Mouse (Mus musculus) heart, embryonic 14.5 days (tissue): ENCODE results near the gene Fhdc1. TPM values are rescaled to one million over a fixed set of nuclear protein-coding genes. Genes with fewer than 3 reads are reported as not detected.

Experiments used
- ATAC-seq: fragments of 200-750 bp; cut with Nextera tagmentation; 2 replicates; pipeline ENCODE4 v1.8.0; 2017; ENCODE audit warnings: low read depth, moderate TSS enrichment; ENCODE audit not compliant: insufficient number of reproducible peaks, insufficient read depth, low FRiP score
- H3K27ac ChIP-seq, 2 experiments: fragments of 200-500 bp in 1 of 2; fragments of 300-500 bp in 1 of 2; sonication (generic) in 1 of 2; replicated peaks in 1 of 2; 2 replicates each; pipeline ENCODE4 v1.5.1; 2012 to 2014; ENCODE audit warnings: low read depth in 2 of 2, low read length in 2 of 2, control low read depth in 1 of 2, mild to moderate bottlenecking in 1 of 2, mixed read lengths in 1 of 2; ENCODE audit not compliant: control insufficient read depth in 1 of 2, insufficient read depth in 1 of 2
- H3K27me3 ChIP-seq: fragments of 300-500 bp; sonication (generic); 2 replicates; pipeline ENCODE4 v1.6.1; 2014; ENCODE audit warnings: mild to moderate bottlenecking, low read length, control low read depth; ENCODE audit not compliant: control insufficient read depth, insufficient read depth
- H3K36me3 ChIP-seq: fragments of 300-500 bp; sonication (generic); 2 replicates; pipeline ENCODE4 v1.6.1; 2014; ENCODE audit warnings: mild to moderate bottlenecking, control low read depth, low read length, mixed read lengths; ENCODE audit not compliant: control insufficient read depth, insufficient read depth
- H3K4me1 ChIP-seq, 2 experiments: fragments of 200-500 bp in 1 of 2; fragments of 300-500 bp in 1 of 2; sonication (generic) in 1 of 2; 2 replicates each; pipeline ENCODE4 v1.6.1; 2012 to 2014; ENCODE audit warnings: low read length in 2 of 2, control low read depth in 1 of 2, mixed read lengths in 1 of 2; ENCODE audit not compliant: control insufficient read depth in 2 of 2, insufficient read depth in 2 of 2
- H3K4me2 ChIP-seq: fragments of 300-500 bp; sonication (generic); 2 replicates; pipeline ENCODE4 v1.6.1; 2014; ENCODE audit warnings: mild to moderate bottlenecking, low read length
- H3K4me3 ChIP-seq, 2 experiments: fragments of 200-500 bp in 1 of 2; fragments of 300-500 bp in 1 of 2; sonication (generic) in 1 of 2; 2 replicates each; pipeline ENCODE4 v1.5.1; 2012 to 2014; ENCODE audit warnings: low read length in 2 of 2, mild to moderate bottlenecking in 2 of 2, control low read depth in 1 of 2, low read depth in 1 of 2, moderate library complexity in 1 of 2; ENCODE audit not compliant: control insufficient read depth in 1 of 2, insufficient read depth in 1 of 2
- H3K9ac ChIP-seq: fragments of 300-500 bp; sonication (generic); 2 replicates; pipeline ENCODE4 v1.6.1; 2014; ENCODE audit warnings: mild to moderate bottlenecking, low read length
- H3K9me3 ChIP-seq: fragments of 300-500 bp; sonication (generic); 2 replicates; pipeline ENCODE4 v1.6.1; 2016; ENCODE audit warnings: low read length, control low read depth; ENCODE audit not compliant: control insufficient read depth
- WGBS: fragments of 180-500 bp; shearing (Covaris S2); extraction: QIAGEN DNeasy Blood & Tissue Kit; methylation state at CpG from one replicate; pipeline ENCODE4 v1.1.7; 2014; 5-methylcytosine and 5-hydroxymethylcytosine counted together
- polyA plus RNA-seq: library from polyadenylated mRNA; unstranded; fragments of >200 nt; fragmentation: Nextera tagmentation; extraction: Ambion mirVana; gene quantifications from 2 replicates; pipeline ENCODE4 v1.2.1, GENCODE M21; 2014

Fhdc1 gene
- polyA plus RNA-seq, 1 experiment from 2014 or later: 0.68 TPM

DNA sequence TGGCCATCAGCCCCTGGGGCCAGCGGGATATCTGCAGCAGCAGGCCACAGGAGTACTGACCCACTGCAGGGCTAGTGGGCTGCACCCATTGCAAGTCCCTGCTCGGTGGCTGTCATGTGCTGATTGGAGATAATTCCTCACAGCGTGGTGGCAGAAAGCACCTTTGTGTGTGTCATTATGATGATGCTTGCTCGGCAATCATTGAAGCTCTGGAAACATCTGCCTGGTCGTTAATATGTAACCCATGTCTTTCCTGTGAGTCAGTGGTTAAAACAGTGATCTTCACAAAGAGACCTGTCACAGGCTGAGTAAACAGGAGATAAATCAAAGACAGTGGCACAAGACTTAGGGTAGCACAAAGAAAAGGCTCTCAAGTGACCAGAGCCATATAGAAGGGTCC, 67.3 kb downstream of the Fhdc1 start:
- H3K9ac ChIP-seq: no peak overlapping the region
- no peak overlapping the region for H3K4me2 ChIP-seq
- H3K4me1 ChIP-seq: no peaks in the 10 kb centered on the region; a peak in 1 of 4 replicates
- H3K4me3 ChIP-seq: no peak overlapping the region
- H3K27ac ChIP-seq: no peak overlapping the region
- H3K36me3 ChIP-seq: no peaks in the 10 kb centered on the region
- H3K9me3 ChIP-seq: no peaks in the 10 kb centered on the region
- ATAC-seq: no peak
- no peaks in the 10 kb centered on the region for H3K27me3 ChIP-seq
- WGBS: 51% methylated on average over 5 of the region's 5 CpGs

- 90% methylated on average over 3 of the region's 3 CpGs for WGBS
These were observed 70.8 kb downstream of the Fhdc1 start for GRCm38 (mm10) chr3:84409474-84409862.

DNA sequence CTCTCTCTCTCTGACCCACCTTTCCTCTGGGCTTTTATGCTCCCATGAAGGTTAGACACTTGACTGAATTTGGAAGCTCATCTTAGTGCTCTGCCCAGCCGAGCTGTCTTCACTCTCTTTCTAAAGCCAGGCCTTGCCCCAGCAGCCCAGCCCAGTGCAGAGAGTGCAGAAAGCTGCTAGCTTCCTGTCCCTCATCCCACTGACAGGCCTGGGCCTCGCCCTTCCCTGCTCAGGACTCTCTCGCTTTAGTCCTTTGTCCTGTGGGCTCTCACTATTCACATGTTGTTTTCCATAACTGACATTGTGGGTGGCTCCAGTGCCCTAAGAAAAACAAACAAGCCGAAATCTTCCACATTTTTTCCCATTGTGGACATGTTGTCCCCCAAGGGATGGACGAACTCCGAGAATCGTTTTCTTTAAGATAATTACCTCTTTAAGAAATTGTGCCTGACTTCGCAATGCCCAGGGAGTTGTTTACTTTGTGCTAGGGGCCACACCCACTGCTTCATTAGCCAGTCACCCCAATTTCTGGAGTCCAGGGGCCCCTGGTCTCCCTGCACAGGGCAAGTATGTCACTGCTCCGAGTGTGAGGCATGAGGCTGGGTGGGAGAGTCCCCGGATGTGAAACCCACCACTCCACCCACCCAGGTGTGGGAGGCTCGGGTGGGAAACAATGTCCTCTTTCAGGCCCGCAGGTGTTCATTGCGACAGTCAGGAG, 71.3 kb downstream of the Fhdc1 start:
- Histone ChIP-seq H3K27me3 (no peaks in the 10 kb centered on the region), H3K9ac (no peak overlapping the region), H3K9me3 (no peaks in the 10 kb centered on the region), H3K4me1 (peaks cover 0 to 2% of the 10 kb centered on the region in 2 experiments; a peak in 1 of 4 replicates), H3K36me3 (no peaks in the 10 kb centered on the region), H3K4me3 (no peak overlapping the region), H3K27ac (no peak overlapping the region), H3K4me2 (no peak overlapping the region)
- 63% methylated on average over 13 of the region's 13 CpGs for WGBS
- ATAC-seq: no peak

More at GRCm38 (mm10) chr3:84409474-84409862, 70.8 kb downstream of the Fhdc1 start:
- no peak overlapping the region for H3K27ac ChIP-seq
- no peaks in the 10 kb centered on the region for H3K36me3 ChIP-seq
- no peaks in the 10 kb centered on the region for H3K27me3 ChIP-seq
- ATAC-seq: no peak
- no peaks in the 10 kb centered on the region for H3K9me3 ChIP-seq
- no peak overlapping the region for H3K4me3 ChIP-seq
- H3K4me1 ChIP-seq: no peaks in the 10 kb centered on the region; a peak in 1 of 4 replicates
- no peak overlapping the region for H3K4me2 ChIP-seq
- no peak overlapping the region for H3K9ac ChIP-seq

GRCm38 (mm10) chr3:84405523-84405922, 74.7 kb downstream of the Fhdc1 start:
- Histone ChIP-seq H3K27me3 (no peaks in the 10 kb centered on the region), H3K27ac (no peak overlapping the region), H3K4me1 (peaks cover 2 to 8% of the 10 kb centered on the region in 2 experiments; a peak in 2 of 4 replicates), H3K36me3 (no peaks in the 10 kb centered on the region), H3K9me3 (no peaks in the 10 kb centered on the region), H3K4me3 (no peak overlapping the region), H3K4me2 (no peak overlapping the region), H3K9ac (no peak overlapping the region)
- no peak for ATAC-seq
- WGBS: 86% methylated on average over 4 of the region's 4 CpGs

GRCm38 (mm10) chr3:84403389-84403788, 76.8 kb downstream of the Fhdc1 start:
- WGBS: 10% methylated on average over 5 of the region's 5 CpGs
- ATAC-seq: no peak
- peak overlapping the region in 1 of 2 experiments; percentile 27; a peak in 1 of 4 replicates for H3K27ac ChIP-seq
- peaks cover 6 to 12% of the 10 kb centered on the region in 2 experiments; a peak in 2 of 4 replicates for H3K4me1 ChIP-seq
- H3K4me3 ChIP-seq: no peak overlapping the region
- H3K9me3 ChIP-seq: 0 out of 2 replicates have a peak, but pooled peaks cover 3% of the 10 kb centered on the region
- no peaks in the 10 kb centered on the region for H3K36me3 ChIP-seq
- H3K9ac ChIP-seq: no peak overlapping the region
- peak overlapping the region; percentile 28 for H3K4me2 ChIP-seq
- no peaks in the 10 kb centered on the region for H3K27me3 ChIP-seq

GRCm38 (mm10) chr3:84402716-84403115, 77.5 kb downstream of the Fhdc1 start:
- Histone ChIP-seq H3K4me1 (peaks cover 6 to 12% of the 10 kb centered on the region in 2 experiments; a peak in 2 of 4 replicates), H3K4me2 (no peak overlapping the region), H3K9me3 (0 out of 2 replicates have a peak, but pooled peaks cover 3% of the 10 kb centered on the region), H3K36me3 (no peaks in the 10 kb centered on the region), H3K9ac (no peak overlapping the region), H3K27ac (no peak overlapping the region), H3K4me3 (no peak overlapping the region), H3K27me3 (no peaks in the 10 kb centered on the region)
- WGBS: 44% methylated on average over 2 of the region's 2 CpGs
- no peak for ATAC-seq

GRCm38 (mm10) chr3:84397976-84398375, 82.3 kb downstream of the Fhdc1 start:
- Histone ChIP-seq H3K4me2 (no peak overlapping the region), H3K9ac (no peak overlapping the region), H3K9me3 (0 out of 2 replicates have a peak, but pooled peaks cover 3% of the 10 kb centered on the region), H3K4me1 (peaks cover 4 to 5% of the 10 kb centered on the region in 2 experiments; a peak in 1 of 4 replicates), H3K27me3 (no peaks in the 10 kb centered on the region; the same call in 1 of the 2 replicates), H3K4me3 (no peak overlapping the region), H3K27ac (no peak overlapping the region), H3K36me3 (no peaks in the 10 kb centered on the region)
- WGBS: 85% methylated on average over 4 of the region's 4 CpGs
- ATAC-seq: no peak
